Mouse (Mus musculus): ENCODE results near the gene Gm5105. TPM values are rescaled to one million over a fixed set of nuclear protein-coding genes. Genes with fewer than 3 reads are reported as not detected.

Gm5105 gene
- polyA plus RNA-seq, 1 experiment from 2014 or later, result not detected

GRCm38 (mm10) chr3:138096263-138097028 lies 29.3 kb upstream of the Gm5105 start:
- WGBS, result 86% methylated on average over 19 of the region's 19 CpGs
- no peak for DNase-seq (ENCODE audit: low spot score)
- ATAC-seq (ENCODE audit: low FRiP score), result no peak
- Histone ChIP-seq H3K4me2 (replicated peaks; ENCODE audit: low read depth, low read length) (no peak overlapping the region), H3K9ac (ENCODE audit: low read depth, low read length) (no peak overlapping the region), H3K27ac (ENCODE audit: low read depth, low read length) (no peak overlapping the region), H3K9me3 (ENCODE audit: control insufficient read depth, low read length) (no peaks in the 10 kb centered on the region), H3K4me1 (replicated peaks; ENCODE audit: control insufficient read depth, insufficient read depth, low read length) (no peaks in the 10 kb centered on the region), H3K4me3 (ENCODE audit: low read depth, low read length) (no peak overlapping the region), H3K27me3 (ENCODE audit: control insufficient read depth, insufficient read depth, low read length) (no peaks in the 10 kb centered on the region), H3K36me3 (ENCODE audit: control insufficient read depth, insufficient read depth, low read length) (no peaks in the 10 kb centered on the region)

- no peak for DNase-seq (ENCODE audit: low spot score)
These were observed 28.5 kb upstream of the Gm5105 start for GRCm38 (mm10) chr3:138095718-138096117.

GRCm38 (mm10) chr3:138095301-138095700 lies 28.1 kb upstream of the Gm5105 start:
- Histone ChIP-seq H3K27ac (ENCODE audit: low read depth, low read length) (no peak overlapping the region), H3K9ac (ENCODE audit: low read depth, low read length) (no peak overlapping the region), H3K4me3 (ENCODE audit: low read depth, low read length) (no peak overlapping the region), H3K36me3 (ENCODE audit: control insufficient read depth, insufficient read depth, low read length) (no peaks in the 10 kb centered on the region), H3K4me2 (replicated peaks; ENCODE audit: low read depth, low read length) (no peak overlapping the region), H3K4me1 (replicated peaks; ENCODE audit: control insufficient read depth, insufficient read depth, low read length) (no peaks in the 10 kb centered on the region), H3K27me3 (ENCODE audit: control insufficient read depth, insufficient read depth, low read length) (no peaks in the 10 kb centered on the region), H3K9me3 (ENCODE audit: control insufficient read depth, low read length) (no peaks in the 10 kb centered on the region)
- WGBS, result 83% methylated on average over 3 of the region's 3 CpGs
- no peak for DNase-seq (ENCODE audit: low spot score)
- ATAC-seq (ENCODE audit: low FRiP score), result no peak

More at GRCm38 (mm10) chr3:138095718-138096117, 28.5 kb upstream of the Gm5105 start:
- Histone ChIP-seq H3K9ac (ENCODE audit: low read depth, low read length) (no peak overlapping the region), H3K9me3 (ENCODE audit: control insufficient read depth, low read length) (no peaks in the 10 kb centered on the region), H3K4me3 (ENCODE audit: low read depth, low read length) (no peak overlapping the region), H3K36me3 (ENCODE audit: control insufficient read depth, insufficient read depth, low read length) (no peaks in the 10 kb centered on the region), H3K27ac (ENCODE audit: low read depth, low read length) (no peak overlapping the region), H3K4me1 (replicated peaks; ENCODE audit: control insufficient read depth, insufficient read depth, low read length) (no peaks in the 10 kb centered on the region), H3K4me2 (replicated peaks; ENCODE audit: low read depth, low read length) (no peak overlapping the region), H3K27me3 (ENCODE audit: control insufficient read depth, insufficient read depth, low read length) (no peaks in the 10 kb centered on the region)
- 81% methylated on average over 10 of the region's 10 CpGs for WGBS
- no peak for ATAC-seq (ENCODE audit: low FRiP score)

- 82% methylated on average over 4 of the region's 4 CpGs for WGBS
- Histone ChIP-seq H3K4me1 (replicated peaks; ENCODE audit: control insufficient read depth, insufficient read depth, low read length) (no peaks in the 10 kb centered on the region), H3K9me3 (ENCODE audit: control insufficient read depth, low read length) (no peaks in the 10 kb centered on the region), H3K36me3 (ENCODE audit: control insufficient read depth, insufficient read depth, low read length) (no peaks in the 10 kb centered on the region), H3K4me2 (replicated peaks; ENCODE audit: low read depth, low read length) (no peak overlapping the region), H3K27ac (ENCODE audit: low read depth, low read length) (no peak overlapping the region), H3K27me3 (ENCODE audit: control insufficient read depth, insufficient read depth, low read length) (no peaks in the 10 kb centered on the region), H3K9ac (ENCODE audit: low read depth, low read length) (no peak overlapping the region), H3K4me3 (ENCODE audit: low read depth, low read length) (no peak overlapping the region)
- ATAC-seq (ENCODE audit: low FRiP score) (no peak), DNase-seq (ENCODE audit: low spot score) (no peak)
These were observed 16.7 kb upstream of the Gm5105 start for GRCm38 (mm10) chr3:138083896-138084295.

- Histone ChIP-seq H3K36me3 (ENCODE audit: control insufficient read depth, insufficient read depth, low read length) (no peaks in the 10 kb centered on the region), H3K4me3 (ENCODE audit: low read depth, low read length) (no peak overlapping the region), H3K9ac (ENCODE audit: low read depth, low read length) (no peak overlapping the region), H3K9me3 (ENCODE audit: control insufficient read depth, low read length) (no peaks in the 10 kb centered on the region), H3K27me3 (ENCODE audit: control insufficient read depth, insufficient read depth, low read length) (no peaks in the 10 kb centered on the region), H3K27ac (ENCODE audit: low read depth, low read length) (no peak overlapping the region), H3K4me1 (replicated peaks; ENCODE audit: control insufficient read depth, insufficient read depth, low read length) (no peaks in the 10 kb centered on the region), H3K4me2 (replicated peaks; ENCODE audit: low read depth, low read length) (no peak overlapping the region)
- WGBS, result 81% methylated on average over 1 of the region's 1 CpGs
- no peak for DNase-seq (ENCODE audit: low spot score)
- ATAC-seq (ENCODE audit: low FRiP score), result no peak
These were observed 16.0 kb upstream of the Gm5105 start for GRCm38 (mm10) chr3:138083073-138083637.

- 90% methylated on average over 1 of the region's 1 CpGs for WGBS
- Histone ChIP-seq H3K36me3 (ENCODE audit: control insufficient read depth, insufficient read depth, low read length) (no peaks in the 10 kb centered on the region), H3K9ac (ENCODE audit: low read depth, low read length) (no peak overlapping the region), H3K4me2 (replicated peaks; ENCODE audit: low read depth, low read length) (no peak overlapping the region), H3K4me3 (ENCODE audit: low read depth, low read length) (no peak overlapping the region), H3K27me3 (ENCODE audit: control insufficient read depth, insufficient read depth, low read length) (no peaks in the 10 kb centered on the region), H3K27ac (ENCODE audit: low read depth, low read length) (no peak overlapping the region), H3K4me1 (replicated peaks; ENCODE audit: control insufficient read depth, insufficient read depth, low read length) (no peaks in the 10 kb centered on the region), H3K9me3 (ENCODE audit: control insufficient read depth, low read length) (no peaks in the 10 kb centered on the region)
- DNase-seq (ENCODE audit: low spot score) (no peak), ATAC-seq (ENCODE audit: low FRiP score) (no peak)
These were observed 11.5 kb upstream of the Gm5105 start for GRCm38 (mm10) chr3:138078701-138079100.

GRCm38 (mm10) chr3:138077476-138078340 lies 10.5 kb upstream of the Gm5105 start:
- WGBS, result 88% methylated on average over 11 of the region's 11 CpGs
- Histone ChIP-seq H3K4me3 (ENCODE audit: low read depth, low read length) (no peak overlapping the region), H3K4me1 (replicated peaks; ENCODE audit: control insufficient read depth, insufficient read depth, low read length) (no peaks in the 10 kb centered on the region), H3K27me3 (ENCODE audit: control insufficient read depth, insufficient read depth, low read length) (no peaks in the 10 kb centered on the region), H3K9me3 (ENCODE audit: control insufficient read depth, low read length) (no peaks in the 10 kb centered on the region), H3K27ac (ENCODE audit: low read depth, low read length) (no peak overlapping the region), H3K36me3 (ENCODE audit: control insufficient read depth, insufficient read depth, low read length) (no peaks in the 10 kb centered on the region), H3K9ac (ENCODE audit: low read depth, low read length) (no peak overlapping the region), H3K4me2 (replicated peaks; ENCODE audit: low read depth, low read length) (no peak overlapping the region)
- no peak for ATAC-seq (ENCODE audit: low FRiP score)
- DNase-seq (ENCODE audit: low spot score), result no peak

GRCm38 (mm10) chr3:138075209-138075608 lies 8.0 kb upstream of the Gm5105 start:
- no peak overlapping the region for H3K4me2 ChIP-seq (replicated peaks; ENCODE audit: low read depth, low read length)
- ATAC-seq (ENCODE audit: low FRiP score), result no peak
- H3K9ac ChIP-seq (ENCODE audit: low read depth, low read length), result no peak overlapping the region
- no peaks in the 10 kb centered on the region for H3K36me3 ChIP-seq (ENCODE audit: control insufficient read depth, insufficient read depth, low read length)
- H3K4me3 ChIP-seq (ENCODE audit: low read depth, low read length), result no peak overlapping the region
- no peaks in the 10 kb centered on the region for H3K9me3 ChIP-seq (ENCODE audit: control insufficient read depth, low read length)
- no peaks in the 10 kb centered on the region for H3K27me3 ChIP-seq (ENCODE audit: control insufficient read depth, insufficient read depth, low read length)
- H3K27ac ChIP-seq (ENCODE audit: low read depth, low read length), result no peak overlapping the region
- 86% methylated on average over 8 of the region's 8 CpGs for WGBS
- DNase-seq (ENCODE audit: low spot score), result no peak
- peaks cover 4% of the 10 kb centered on the region; the same call in 1 of the 2 replicates for H3K4me1 ChIP-seq (replicated peaks; ENCODE audit: control insufficient read depth, insufficient read depth, low read length)
